Mouse (Mus musculus) 3T3-L1 (cell line): Measurements from ENCODE around the gene Cntnap1.

Experiments used
- DNase-seq: peaks from one replicate; pipeline ENCODE4 v3.0.0-alpha.2; 2015; ENCODE audit warnings: low read depth, low spot score

The Cntnap1 gene

GRCm38 (mm10) chr11:101220853-101221252, 50.5 kb downstream of the Cntnap1 start:
- DNase-seq: no peak

GRCm38 (mm10) chr11:101221306-101221986, 51.1 kb downstream of the Cntnap1 start:
- DNase-seq: peak; percentile 16

- peak; percentile 20 for DNase-seq
Observed at GRCm38 (mm10) chr11:101224337-101224736, 54.0 kb downstream of the Cntnap1 start.

- DNase-seq: peak; percentile 16
Observed at GRCm38 (mm10) chr11:101225331-101226064, 55.2 kb downstream of the Cntnap1 start.

GRCm38 (mm10) chr11:101226065-101226701, 55.9 kb downstream of the Cntnap1 start, which contains the start of gene Ezh1:
Gene Ezh1 (minus strand): TSS chr11:101226463.
- peak; percentile 60 for DNase-seq

- no peak for DNase-seq
Observed at GRCm38 (mm10) chr11:101229361-101229900, 59.1 kb downstream of the Cntnap1 start.

GRCm38 (mm10) chr11:101230061-101230511, 59.8 kb downstream of the Cntnap1 start:
- DNase-seq: peak; percentile 11

- DNase-seq: no peak
Observed at GRCm38 (mm10) chr11:101230526-101230925, 60.2 kb downstream of the Cntnap1 start.

GRCm38 (mm10) chr11:101230991-101231871, 60.9 kb downstream of the Cntnap1 start:
- DNase-seq: no peak

GRCm38 (mm10) chr11:101232010-101232839, 61.9 kb downstream of the Cntnap1 start:
- DNase-seq: no peak

- no peak for DNase-seq
Observed at GRCm38 (mm10) chr11:101233240-101233639, 62.9 kb downstream of the Cntnap1 start.

GRCm38 (mm10) chr11:101234124-101234523, 63.8 kb downstream of the Cntnap1 start:
- DNase-seq: no peak

GRCm38 (mm10) chr11:101235429-101235828, 65.1 kb downstream of the Cntnap1 start:
- DNase-seq: no peak

GRCm38 (mm10) chr11:101236782-101237181, 66.5 kb downstream of the Cntnap1 start:
- DNase-seq: no peak

GRCm38 (mm10) chr11:101238071-101238647, 67.8 kb downstream of the Cntnap1 start:
- DNase-seq: no peak
